Mouse (Mus musculus) gastrocnemius, adult 18-20 months (tissue): ENCODE measurements around the gene Pole3. TPM values are rescaled to one million over a fixed set of nuclear protein-coding genes. Genes with fewer than 3 reads are reported as not detected.
A peak's percentile ranks its signal among the peaks of the same experiment; 100 is the strongest.

Experiments
- DNase-seq: peaks from one replicate; pipeline ENCODE4 v3.0.0; 2021; ENCODE audit warnings: low spot score
- long read RNA-seq, 2 experiments: library from polyadenylated mRNA; stranded (forward); transcript quantifications; one replicate each; pipeline ENCODE4 v2.0.0; 2021
- total RNA-seq, 2 experiments: library from RNA; stranded (reverse); gene quantifications; 2 replicates each; pipeline ENCODE4 v1.2.3; 2021

Pole3 gene
- total RNA-seq: 10 to 100 TPM; 14.4 to 14.8 TPM
- long read RNA-seq, experiment 1, transcript Pole3-201 (4 exons, 1,805 nt): major isoform, 15 of 16 reads
- long read RNA-seq, experiment 1, partial matches to known transcripts: 0 of 16 reads
- long read RNA-seq, experiment 1, other reads (novel, unspliced or antisense): 1 of 16 reads
- long read RNA-seq, experiment 2, transcript Pole3-201 (4 exons, 1,805 nt): major isoform, 14 of 15 reads
- long read RNA-seq, experiment 2, partial matches to known transcripts: 0 of 15 reads
- long read RNA-seq, experiment 2, other reads (novel, unspliced or antisense): 1 of 15 reads

DNA sequence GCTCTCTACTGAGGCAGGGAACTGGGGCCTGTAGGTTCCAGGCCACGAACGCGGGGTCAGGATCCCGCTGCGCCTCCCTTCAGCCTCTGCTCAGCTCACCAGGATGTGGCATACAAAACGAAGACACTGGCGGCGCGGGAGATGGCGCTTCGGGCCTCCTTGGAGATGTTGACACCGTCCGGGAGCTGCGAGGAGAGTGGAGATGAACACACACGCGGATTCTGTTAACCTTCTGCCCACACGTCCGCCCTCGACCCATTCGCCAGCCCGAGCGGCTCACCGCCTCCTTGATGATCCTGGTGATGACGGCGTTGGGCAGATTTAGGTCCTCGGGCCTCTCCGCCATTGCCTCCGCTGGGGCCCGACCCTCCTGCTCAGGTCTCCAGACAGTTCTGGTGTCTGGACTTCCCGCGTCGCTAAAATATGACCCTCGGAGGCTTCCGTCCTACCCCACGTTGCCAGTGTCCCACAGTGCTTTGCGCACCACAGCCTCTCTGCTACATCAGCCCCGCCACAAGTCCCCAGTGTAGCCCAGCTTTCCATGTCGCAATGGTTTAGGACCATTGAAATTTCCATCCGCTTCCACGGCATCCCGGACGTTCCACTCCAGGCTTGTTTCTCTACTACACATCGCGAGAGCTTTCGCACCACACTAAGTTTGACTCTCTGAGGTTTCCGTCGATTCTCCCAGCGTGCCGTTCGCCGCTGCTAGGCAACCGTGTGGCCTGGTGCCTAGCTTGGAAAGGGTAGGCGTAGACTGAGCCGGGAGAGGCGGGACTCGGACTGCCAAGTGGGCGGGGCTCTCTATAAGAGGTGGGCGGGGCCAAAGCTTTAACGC lies at the start of gene Pole3, which contains the start of gene 4933430I17Rik:
TSS of gene Pole3 (minus strand) at position 418 of the 838 bp plus-strand sequence.
TSS of gene 4933430I17Rik (plus strand) at position 719 of the 838 bp plus-strand sequence.
- DNase-seq: peak; percentile 98

- no peak for DNase-seq
Observed at GRCm38 (mm10) chr4:62570029-62570428, 45.2 kb upstream of the Pole3 start.

GRCm38 (mm10) chr4:62569603-62570002 lies 44.7 kb upstream of the Pole3 start:
- DNase-seq: no peak

GRCm38 (mm10) chr4:62568359-62568758 lies 43.5 kb upstream of the Pole3 start:
- no peak for DNase-seq

GRCm38 (mm10) chr4:62567696-62568095 lies 42.8 kb upstream of the Pole3 start:
- no peak for DNase-seq

- no peak for DNase-seq
Observed at GRCm38 (mm10) chr4:62566530-62566929, 41.7 kb upstream of the Pole3 start.

DNA sequence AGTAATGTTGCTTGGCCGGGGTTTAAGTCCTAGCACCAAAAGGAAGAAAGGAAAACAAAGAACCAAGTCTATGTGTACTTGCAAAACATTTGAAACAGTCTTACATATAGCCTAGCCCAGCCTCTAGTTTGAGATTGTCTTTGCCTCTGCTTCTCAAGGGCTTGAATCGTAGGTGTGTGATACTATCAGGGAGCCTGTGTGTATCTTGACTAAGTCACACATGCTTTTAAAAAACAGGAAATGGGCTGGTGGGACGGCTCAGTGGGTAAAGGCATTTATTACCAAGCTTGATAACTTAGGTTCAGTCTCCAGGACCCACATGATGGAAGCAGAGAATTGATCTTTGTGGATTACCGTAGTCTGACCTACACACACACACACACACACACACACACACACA lies 37.1 kb upstream of the Pole3 start:
- DNase-seq: no peak

GRCm38 (mm10) chr4:62561630-62562001 lies 36.7 kb upstream of the Pole3 start:
- no peak for DNase-seq

- DNase-seq: peak; percentile 81
Observed at GRCm38 (mm10) chr4:62560963-62561629, 36.2 kb upstream of the Pole3 start.

DNA sequence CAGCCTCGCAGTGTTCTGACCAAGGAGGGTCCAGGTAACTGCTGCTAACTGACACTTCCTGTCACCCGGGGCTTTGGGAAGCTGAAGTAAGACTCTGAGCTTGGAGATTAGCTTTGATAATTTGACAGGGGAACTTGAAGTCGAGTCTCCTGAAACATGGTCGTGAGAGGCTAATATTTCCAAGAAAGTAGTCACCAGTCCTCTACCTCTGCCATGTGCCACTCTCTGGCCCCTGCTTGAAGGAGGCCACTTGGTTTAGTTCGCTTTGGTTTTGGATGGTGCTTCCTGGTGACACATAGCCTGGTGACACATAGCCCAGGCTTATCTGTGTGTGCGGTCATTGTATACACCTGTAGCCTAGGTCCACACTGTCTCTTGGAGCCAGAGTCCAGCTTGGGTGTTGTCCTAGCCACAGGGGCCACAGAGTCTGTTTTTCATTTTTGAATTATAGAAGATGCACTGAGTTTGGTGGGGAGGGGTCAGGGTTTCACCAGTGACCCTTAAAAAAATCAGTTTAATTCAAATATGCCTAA lies 35.0 kb upstream of the Pole3 start, which contains the start of gene Rgs3:
TSS of gene Rgs3 (plus strand) at position 51 of the 533 bp plus-strand sequence.
- no peak for DNase-seq

DNA sequence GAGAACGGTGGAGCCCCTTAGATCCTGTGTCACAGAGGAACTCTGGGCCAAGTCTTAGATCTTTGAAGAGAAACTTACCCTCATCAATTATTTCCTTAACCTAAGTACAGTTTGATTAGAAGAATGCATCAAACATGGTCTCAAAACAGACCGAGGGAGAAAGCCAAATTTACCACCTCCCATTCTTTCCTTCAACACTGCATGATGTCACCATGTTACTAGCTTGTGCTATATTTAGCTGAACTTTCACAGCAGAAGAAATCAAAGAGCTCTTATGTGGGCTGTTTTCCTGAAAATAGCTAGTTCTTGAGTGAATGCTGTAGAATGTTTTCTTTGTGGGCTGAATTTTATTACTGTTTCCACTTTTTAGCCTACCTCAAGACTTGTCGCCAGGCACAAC lies 32.6 kb upstream of the Pole3 start:
- DNase-seq: no peak

DNA sequence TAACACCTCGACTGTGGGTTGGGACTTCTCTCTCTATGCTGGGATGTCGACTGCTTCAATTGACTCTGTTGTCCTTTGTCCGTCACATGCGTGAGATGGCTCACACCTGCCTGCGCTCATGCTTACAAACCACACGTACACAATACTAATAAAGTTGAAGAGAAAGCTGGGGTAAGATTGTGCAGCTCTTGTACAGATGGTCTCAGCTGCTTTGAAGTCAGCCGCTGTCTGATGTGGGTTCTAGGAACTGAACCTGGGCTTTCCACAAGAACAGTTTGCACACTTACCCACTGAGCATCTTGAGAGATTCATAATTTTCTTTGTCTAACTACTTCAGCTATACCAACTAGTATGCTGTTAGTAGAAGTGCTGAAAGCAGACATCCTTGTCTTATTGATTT lies 27.1 kb upstream of the Pole3 start:
- no peak for DNase-seq

GRCm38 (mm10) chr4:62544801-62545200 lies 19.9 kb upstream of the Pole3 start:
- DNase-seq: no peak

DNA sequence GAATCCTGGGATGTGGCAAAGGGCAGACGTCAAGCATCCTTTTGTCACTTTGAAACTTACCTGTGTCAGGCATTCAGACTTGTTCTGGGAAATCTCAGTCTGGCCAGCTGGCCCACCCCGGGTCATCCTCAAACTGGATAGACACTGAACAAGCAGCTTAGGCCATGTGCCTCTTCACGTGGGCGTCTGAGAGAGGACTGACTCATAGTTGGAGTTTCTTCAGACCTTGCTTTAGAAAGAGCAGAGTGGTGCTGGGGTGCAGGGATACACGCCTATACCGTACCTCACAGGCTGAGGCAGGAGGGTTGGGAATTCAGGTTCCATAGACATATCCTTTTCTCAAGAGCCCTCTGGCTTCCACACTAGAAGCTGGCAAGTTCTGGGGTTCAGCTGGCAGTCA lies 18.9 kb upstream of the Pole3 start:
- no peak for DNase-seq

DNA sequence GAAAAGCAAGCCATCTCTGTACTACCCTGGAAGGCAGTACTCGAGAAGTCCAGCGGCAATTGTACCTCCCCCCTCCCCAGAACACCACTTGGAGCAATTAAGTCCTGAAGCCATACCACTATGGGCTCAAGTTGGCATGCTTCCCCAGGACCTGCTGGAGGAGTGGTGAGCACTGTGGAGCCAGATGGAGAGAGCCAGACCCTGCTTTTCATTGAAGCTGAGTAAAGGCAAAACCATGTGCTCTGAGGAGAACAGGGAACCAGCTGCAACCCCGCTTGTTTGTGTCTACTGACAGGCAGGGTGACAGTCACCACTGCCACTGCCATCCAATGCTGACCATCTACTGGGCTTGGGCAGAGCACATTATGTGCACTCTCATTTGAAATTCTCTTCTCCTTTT lies 16.9 kb upstream of the Pole3 start:
- no peak for DNase-seq

DNA sequence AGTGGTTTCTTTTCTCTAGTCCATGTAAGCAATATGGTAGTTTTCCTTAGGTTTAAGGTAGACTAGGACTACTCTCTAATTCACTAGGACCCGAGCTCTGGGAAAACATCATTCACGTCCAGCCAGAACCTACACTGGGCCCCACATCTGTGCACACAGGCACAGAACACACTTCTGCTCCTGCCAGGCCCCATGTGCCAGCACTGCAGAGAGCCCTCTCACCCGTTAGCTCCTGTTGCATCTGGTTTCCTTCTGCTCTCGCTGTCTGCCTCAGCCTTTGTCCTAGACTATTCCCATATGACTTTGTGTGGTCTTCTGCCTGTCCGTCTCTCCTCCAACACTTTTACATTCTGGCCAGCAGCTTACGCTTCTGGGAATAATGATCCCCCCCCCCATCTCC lies 8.9 kb upstream of the Pole3 start:
- no peak for DNase-seq

DNA sequence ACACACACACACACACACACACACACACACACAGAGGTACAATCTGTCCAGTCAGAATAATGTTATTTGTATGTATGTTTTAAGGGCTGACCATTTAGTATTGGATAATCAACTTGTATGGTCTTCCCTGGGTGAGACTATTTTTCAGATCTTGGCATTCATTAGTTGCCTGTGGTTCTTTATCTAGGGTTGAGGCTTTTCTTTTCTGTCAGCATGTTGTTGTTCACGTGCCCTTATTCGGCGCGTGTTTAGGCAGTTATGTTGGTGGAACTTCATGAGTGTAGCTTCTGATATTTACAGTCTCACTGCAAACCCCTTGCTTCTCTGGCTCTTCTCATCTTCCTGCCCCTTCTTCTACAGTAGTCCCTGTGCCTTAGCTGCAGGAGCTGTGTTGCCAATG lies 2.8 kb upstream of the Pole3 start:
- DNase-seq: no peak

DNA sequence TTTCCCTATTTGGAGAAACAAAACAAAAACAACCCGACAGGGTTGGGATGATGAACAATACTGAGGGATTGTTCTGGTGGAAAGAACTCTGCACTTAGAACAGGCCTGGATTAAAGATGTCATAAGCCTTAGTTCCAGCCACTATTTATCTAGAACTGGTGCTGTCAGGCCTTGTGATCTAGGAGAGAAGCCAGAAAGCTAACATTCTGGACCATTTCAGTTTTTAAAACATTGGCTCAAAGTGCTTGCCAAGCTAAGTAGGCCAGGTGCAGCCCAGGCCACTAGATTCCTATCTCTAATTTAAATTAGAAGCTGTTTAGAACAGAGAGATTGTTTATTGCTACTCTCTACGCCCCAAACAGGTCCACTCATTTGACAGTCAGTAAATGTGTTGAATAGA lies 1.4 kb upstream of the Pole3 start:
- no peak for DNase-seq

GRCm38 (mm10) chr4:62525489-62525811 lies 582 bp upstream of the Pole3 start:
- no peak for DNase-seq

DNA sequence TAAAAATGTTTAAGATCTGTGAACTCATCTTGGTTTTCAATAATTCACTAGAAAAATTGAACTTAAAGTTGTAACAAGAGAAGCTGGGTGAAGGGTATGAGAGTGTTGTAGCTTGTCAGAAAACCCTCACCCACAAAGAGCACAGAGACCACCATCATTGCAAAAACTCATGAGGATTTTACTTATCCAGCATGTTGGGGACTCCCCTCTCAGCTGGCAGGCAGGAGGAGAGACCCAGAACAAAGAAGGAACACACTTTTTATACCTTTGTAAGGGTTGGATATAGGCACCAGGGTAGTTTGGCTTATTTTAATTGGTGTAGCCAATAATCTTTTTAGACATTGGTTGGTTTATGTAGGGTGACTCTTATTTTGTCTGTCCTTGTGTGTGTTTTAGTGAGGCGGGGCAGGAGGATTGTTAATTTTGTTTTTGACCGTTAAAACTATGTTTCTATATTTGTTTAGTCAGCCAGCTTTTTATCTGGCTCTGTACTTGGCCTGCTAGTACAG lies 3.9 kb downstream of the Pole3 start:
- DNase-seq: no peak

- peak; percentile 86 for DNase-seq
Observed at GRCm38 (mm10) chr4:62519849-62520233, 5.0 kb downstream of the Pole3 start, which contains the start of gene Alad. Gene Alad, minus strand, starts transcription at chr4:62519918.
